Mouse (Mus musculus) ES-Bruce4 (cell line): Measurements from ENCODE around the gene Cdcp2.

Experiments used
- CTCF ChIP-seq: IDR thresholded peaks from one replicate; pipeline ENCODE4 v1.8.1; 2011; ENCODE audit warnings: low read depth, low read length
- EP300 ChIP-seq: IDR thresholded peaks from 2 replicates; pipeline ENCODE4 v1.6.1; 2011; ENCODE audit warnings: low read depth, low read length; ENCODE audit not compliant: insufficient read depth
- POLR2A ChIP-seq: IDR thresholded peaks from one replicate; pipeline ENCODE4 v1.8.1; 2011; ENCODE audit warnings: low read length; ENCODE audit not compliant: insufficient read depth

DNA sequence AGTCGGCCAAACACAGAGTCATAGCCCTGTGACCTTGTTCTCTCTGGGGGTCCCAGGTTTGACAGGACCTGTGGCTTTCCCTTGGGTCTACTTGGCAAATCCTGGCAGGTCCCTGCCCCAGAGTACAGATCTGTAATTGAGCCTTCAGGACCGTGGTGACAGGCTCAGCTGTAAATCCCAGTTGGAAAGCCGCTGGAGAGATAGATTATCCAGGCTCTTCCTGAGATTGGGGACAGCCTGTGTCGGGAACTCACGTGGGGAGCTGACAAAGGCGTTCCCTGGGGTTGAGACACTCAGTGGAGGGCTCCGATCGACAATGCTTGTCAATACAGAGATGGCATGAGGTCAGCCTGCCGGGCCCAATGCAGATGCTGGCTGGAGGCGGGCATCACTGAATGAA lies 29.7 kb downstream of the Cdcp2 start:
- no peak for TF ChIP-seq CTCF
- no peak for TF ChIP-seq POLR2A
- TF ChIP-seq EP300, result no peak
